In genomic region chr12:32238433-32238832, GRCm38 (mm10) we compare ENCODE assay signal across 12 mouse cellular contexts. TPM values are rescaled to one million over a fixed set of nuclear protein-coding genes. Genes with fewer than 3 reads are reported as not detected.
DNase-seq lines count a peak whose midpoint lies in the region.
"Had no signal": no experiment of that assay in that cellular context is flagged by ENCODE, and none has a peak within 500 bp of the region (broad histone marks: within the 10 kb centered on the region; RNA-seq: fewer than 3 reads in every experiment).

No protein-coding gene starts in this region.

- DNase-seq in layer of hippocampus, adult 11-12 months (ENCODE audit: low spot score): peak; percentile 16
- no peak for DNase-seq in layer of hippocampus, adult 9-10 months (ENCODE audit: low spot score)
- DNase-seq in right cerebral cortex, postnatal 4 days: peak; percentile 23
- DNase-seq in right cerebral cortex, postnatal 14 days: no peak
- peak; percentile 19 to 44 for DNase-seq in layer of hippocampus, postnatal 14 days (ENCODE audit: low spot score in 2 of 2)
- no peak for DNase-seq in cerebellum, postnatal 14 days
- DNase-seq in cerebellum, adult 8-10 months: no peak
- DNase-seq: adrenal gland, postnatal 10 days; gastrocnemius, postnatal 36 days; kidney, adult 18-20 months; lung, postnatal 10 days; thymus, postnatal 36 days had no signal

RNA-seq across cellular contexts. Expression of gene Pik3cg, which starts 30.0 kb away (rescaled TPM):
- total RNA-seq in layer of hippocampus, postnatal 14 days (2021): 1 to 10 TPM; 4.5 to 4.6 TPM

Comparison
In these comparisons a context has a peak if more than half of its experiments do, and no peak if none do; other contexts are left out.
1. DNase-seq: peak in layer of hippocampus, adult 11-12 months (single experiment), right cerebral cortex, postnatal 4 days (single experiment) and layer of hippocampus, postnatal 14 days (2 of 2); none in layer of hippocampus, adult 9-10 months (single experiment), right cerebral cortex, postnatal 14 days (single experiment), cerebellum, postnatal 14 days (0 of 2) and cerebellum, adult 8-10 months (single experiment).